Mouse (Mus musculus) heart, postnatal 0 days (tissue): ENCODE results near the gene Gpr33. TPM values are rescaled to one million over a fixed set of nuclear protein-coding genes. Genes with fewer than 3 reads are reported as not detected.

Experiments
- ATAC-seq: fragments of 200-750 bp; cut with Nextera tagmentation; 2 replicates; pipeline ENCODE4 v1.8.0; 2017; ENCODE audit warnings: low read depth, moderate number of reproducible peaks, moderate library complexity; ENCODE audit not compliant: insufficient read depth
- DNase-seq: peaks from one replicate; pipeline ENCODE4 v3.0.0-alpha.2; 2016; ENCODE audit warnings: low spot score
- H3K27ac ChIP-seq: fragments of 300-500 bp; sonication (generic); 2 replicates; pipeline ENCODE4 v1.5.1; 2014; ENCODE audit warnings: low read depth, mild to moderate bottlenecking
- H3K27me3 ChIP-seq: fragments of 300-500 bp; sonication (generic); 2 replicates; pipeline ENCODE4 v1.6.1; 2014; ENCODE audit warnings: low read length, mixed read lengths; ENCODE audit not compliant: control insufficient read depth, insufficient read depth
- H3K36me3 ChIP-seq: fragments of 300-500 bp; sonication (generic); replicated peaks from 2 replicates; pipeline ENCODE4 v1.6.1; 2014; ENCODE audit warnings: low read length, mixed read lengths; ENCODE audit not compliant: control insufficient read depth, insufficient read depth
- H3K4me1 ChIP-seq: fragments of 300-500 bp; sonication (generic); 2 replicates; pipeline ENCODE4 v1.6.1; 2014; ENCODE audit warnings: antibody characterized with exemption; ENCODE audit not compliant: control insufficient read depth, insufficient read depth
- H3K4me2 ChIP-seq: fragments of 300-500 bp; sonication (generic); 2 replicates; pipeline ENCODE4 v1.6.1; 2014; ENCODE audit warnings: low read depth, mild to moderate bottlenecking, low read length, moderate library complexity
- H3K4me3 ChIP-seq: fragments of 300-500 bp; sonication (generic); 2 replicates; pipeline ENCODE4 v1.5.1; 2014; ENCODE audit warnings: low read depth, low read length
- H3K9ac ChIP-seq: fragments of 300-500 bp; sonication (generic); replicated peaks from 2 replicates; pipeline ENCODE4 v1.6.1; 2014; ENCODE audit warnings: low read depth, low read length, mixed read lengths
- H3K9me3 ChIP-seq: fragments of 300-500 bp; sonication (generic); replicated peaks from 2 replicates; pipeline ENCODE4 v1.6.1; 2016; ENCODE audit warnings: low read length; ENCODE audit not compliant: control insufficient read depth
- CTCF ChIP-seq: IDR thresholded peaks from 2 replicates; pipeline ENCODE4 v1.5.1; 2016; ENCODE audit warnings: antibody characterized with exemption, control low read depth, low read depth
- EP300 ChIP-seq: IDR thresholded peaks from 2 replicates; pipeline ENCODE4 v1.6.1; 2016; ENCODE audit warnings: antibody characterized with exemption, low read depth
- WGBS: fragments of 180-500 bp; shearing (Covaris S2); extraction: QIAGEN DNeasy Blood & Tissue Kit; methylation state at CpG from one replicate; pipeline ENCODE4 v1.1.7; 2014; 5-methylcytosine and 5-hydroxymethylcytosine counted together
- polyA plus RNA-seq: library from polyadenylated mRNA; unstranded; fragments of >200 nt; fragmentation: Nextera tagmentation; extraction: Ambion mirVana; gene quantifications from 2 replicates; pipeline ENCODE4 v1.2.1, GENCODE M21; 2015
- total RNA-seq: library from RNA; depleted of rRNA; stranded (reverse); fragments of >200 nt; gene quantifications from 2 replicates; pipeline ENCODE4 v1.2.3, GENCODE M21; 2014; ENCODE audit warnings: low replicate concordance; rRNA removed

Gene Gpr33
- total and polyA plus RNA-seq, 2 experiments from 2014 or later = not detected

DNA sequence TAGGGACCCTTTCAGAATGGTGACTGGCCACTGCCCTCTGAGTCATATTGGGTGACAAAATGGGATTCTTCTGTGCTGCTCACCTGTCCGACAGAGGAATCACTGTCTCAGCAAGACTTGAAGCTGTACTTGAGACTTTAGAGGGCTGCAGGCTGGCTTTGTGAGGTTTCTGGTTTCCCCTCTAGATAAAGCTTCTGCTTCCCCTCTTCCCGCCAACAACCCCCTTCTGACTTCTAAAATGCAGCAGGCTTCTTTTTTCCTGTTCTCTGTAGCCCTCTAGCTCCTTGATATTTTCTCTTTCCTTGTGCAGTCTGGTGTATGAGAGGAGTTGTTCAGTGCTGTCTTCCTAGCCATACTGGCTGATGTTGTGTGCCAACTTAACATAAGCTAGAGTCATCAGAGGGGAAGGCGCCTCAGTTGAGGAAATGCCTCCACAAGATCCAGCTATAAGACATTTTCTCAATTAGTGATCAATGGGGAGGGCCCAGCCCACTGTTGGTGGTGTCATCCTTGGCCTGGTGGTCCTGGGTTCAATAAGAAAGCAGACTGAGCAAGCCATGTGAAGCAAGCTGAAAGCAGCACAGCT lies 42.6 kb downstream of the Gpr33 start:
- H3K4me2 ChIP-seq = no peak overlapping the region
- no peak overlapping the region for H3K9ac ChIP-seq
- WGBS = 81% methylated on average over 3 of the region's 3 CpGs
- H3K9me3 ChIP-seq = no peaks in the 10 kb centered on the region
- H3K4me3 ChIP-seq = no peak overlapping the region
- H3K27me3 ChIP-seq = no peaks in the 10 kb centered on the region
- no peak for TF ChIP-seq EP300
- TF ChIP-seq CTCF = no peak
- peaks cover 8% of the 10 kb centered on the region; the same call in 1 of the 2 replicates for H3K4me1 ChIP-seq
- ATAC-seq (no peak), DNase-seq (no peak)
- H3K36me3 ChIP-seq = no peaks in the 10 kb centered on the region
- no peak overlapping the region; the same call in 1 of the 2 replicates for H3K27ac ChIP-seq

DNA sequence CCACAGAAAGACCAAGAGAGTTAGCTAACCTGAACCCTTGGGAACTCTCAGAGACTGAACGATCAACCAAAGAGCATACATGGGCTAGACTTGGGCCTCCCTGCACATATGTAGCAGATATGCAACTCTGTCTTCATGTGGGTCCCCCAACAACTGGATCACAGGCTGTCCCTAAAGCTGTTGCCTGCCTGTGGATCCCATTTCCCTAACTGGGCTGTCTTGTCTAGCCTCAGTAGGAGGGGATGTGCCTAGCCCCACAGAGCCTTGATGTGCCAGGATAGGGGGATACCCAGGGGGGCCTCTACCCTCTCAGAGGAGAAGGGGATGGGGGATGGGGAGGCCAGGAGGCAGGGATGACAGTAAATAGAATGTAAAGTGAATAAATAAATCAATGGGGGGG lies 44.2 kb downstream of the Gpr33 start:
- Histone ChIP-seq H3K4me2 (no peak overlapping the region), H3K9ac (no peak overlapping the region), H3K4me1 (peaks cover 8% of the 10 kb centered on the region; the same call in 1 of the 2 replicates), H3K36me3 (no peaks in the 10 kb centered on the region), H3K9me3 (no peaks in the 10 kb centered on the region), H3K4me3 (no peak overlapping the region), H3K27me3 (no peaks in the 10 kb centered on the region), H3K27ac (no peak overlapping the region)
- TF ChIP-seq CTCF = no peak
- TF ChIP-seq EP300 = no peak
- ATAC-seq = no peak
- WGBS = 82% methylated on average over 1 of the region's 1 CpGs
- DNase-seq = no peak

DNA sequence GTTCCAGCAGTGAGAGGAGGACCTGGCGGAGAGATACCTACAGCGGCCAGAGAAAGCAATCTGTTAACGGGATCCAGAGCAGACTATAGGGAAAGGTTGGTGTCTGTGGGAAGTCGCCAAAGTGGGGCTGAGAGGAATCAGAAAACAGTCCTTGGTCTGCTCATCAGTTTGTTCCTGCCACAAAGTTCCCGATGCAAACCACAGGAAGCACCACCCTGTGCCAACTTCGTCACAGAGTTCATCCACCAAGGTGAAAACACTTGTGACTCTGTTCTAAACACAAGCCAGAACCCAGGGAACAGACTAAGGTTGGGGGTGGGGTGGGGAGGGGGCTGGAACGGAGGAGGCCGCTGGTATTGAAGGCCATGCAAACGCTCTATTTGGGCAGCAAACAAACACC lies 51.3 kb downstream of the Gpr33 start:
- DNase-seq (no peak), ATAC-seq (no peak)
- Histone ChIP-seq H3K36me3 (no peaks in the 10 kb centered on the region), H3K4me3 (no peak overlapping the region), H3K27ac (no peak overlapping the region), H3K9me3 (no peaks in the 10 kb centered on the region), H3K4me2 (no peak overlapping the region), H3K27me3 (no peaks in the 10 kb centered on the region), H3K4me1 (no peaks in the 10 kb centered on the region), H3K9ac (no peak overlapping the region)
- 58% methylated on average over 9 of the region's 9 CpGs for WGBS
- TF ChIP-seq EP300 (no peak), CTCF (no peak)

DNA sequence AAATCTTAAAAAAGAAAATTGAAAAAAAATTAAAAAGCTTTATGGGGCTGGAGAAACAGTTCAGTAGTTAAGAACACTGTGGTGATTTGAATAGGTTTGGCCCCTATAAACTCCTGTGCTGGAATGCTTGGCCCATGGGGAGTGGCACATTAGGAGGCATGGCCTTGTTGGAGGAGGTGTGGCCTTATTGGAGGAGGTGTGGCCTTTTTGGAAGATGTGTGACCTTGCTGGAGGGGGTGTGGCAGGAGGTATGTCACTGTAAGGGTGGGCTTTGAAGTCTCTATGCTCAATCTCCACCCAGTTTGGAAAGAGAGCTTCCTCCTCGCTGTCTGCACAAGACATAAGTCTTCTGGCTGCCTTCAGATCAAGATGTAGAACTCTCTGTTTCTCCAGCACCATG lies 53.5 kb downstream of the Gpr33 start:
- no peak overlapping the region for H3K9ac ChIP-seq
- 94% methylated on average over 1 of the region's 1 CpGs for WGBS
- H3K4me2 ChIP-seq = no peak overlapping the region
- no peak for TF ChIP-seq CTCF
- TF ChIP-seq EP300 = no peak
- ATAC-seq (no peak), DNase-seq (no peak)
- 0 out of 2 replicates have a peak, but pooled peaks cover 9% of the 10 kb centered on the region for H3K4me1 ChIP-seq
- no peaks in the 10 kb centered on the region for H3K27me3 ChIP-seq
- no peaks in the 10 kb centered on the region for H3K36me3 ChIP-seq
- H3K4me3 ChIP-seq = no peak overlapping the region
- H3K9me3 ChIP-seq = no peaks in the 10 kb centered on the region
- H3K27ac ChIP-seq = no peak overlapping the region

Other genes starting within 250 kb of the Gpr33 start
- 71.1 and 72.3 TPM in 2 replicates for gene Hectd1, start 198.5 kb downstream of the Gpr33 start, total RNA-seq
- gene Hectd1, start 198.5 kb downstream of the Gpr33 start, polyA plus RNA-seq = 24.3 and 27.1 TPM in 2 replicates
- gene Heatr5a, start 56.7 kb downstream of the Gpr33 start, total RNA-seq = 19.0 and 41.9 TPM in 2 replicates
- gene Heatr5a, start 56.7 kb downstream of the Gpr33 start, polyA plus RNA-seq = 3.1 and 3.7 TPM in 2 replicates
- gene Dtd2, start 21.6 kb downstream of the Gpr33 start, total RNA-seq = 20.3 and 25.8 TPM in 2 replicates
- gene Dtd2, start 21.6 kb downstream of the Gpr33 start, polyA plus RNA-seq = 23.6 and 24.7 TPM in 2 replicates
- gene Nubpl, start 69.7 kb upstream of the Gpr33 start, total RNA-seq = 2.7 and 9.0 TPM in 2 replicates
- gene Nubpl, start 69.7 kb upstream of the Gpr33 start, polyA plus RNA-seq = 9.4 and 9.9 TPM in 2 replicates